Mouse (Mus musculus): ENCODE results near the gene Tmem69. TPM values are rescaled to one million over a fixed set of nuclear protein-coding genes. Genes with fewer than 3 reads are reported as not detected.

Tmem69 gene
- 22.3 and 24.0 TPM in 2 replicates for polyA plus RNA-seq (2015; fragmentation: Nextera tagmentation; extraction: Ambion mirVana)

GRCm38 (mm10) chr4:116555413-116556300 is at the start of gene Tmem69:
TSS of gene Tmem69 (minus strand) at chr4:116555936.

GRCm38 (mm10) chr4:116596379-116596778 is 40.6 kb upstream of the Tmem69 start, which contains the start of gene Ccdc17:
TSS of gene Ccdc17 (plus strand) at chr4:116596654.

DNA sequence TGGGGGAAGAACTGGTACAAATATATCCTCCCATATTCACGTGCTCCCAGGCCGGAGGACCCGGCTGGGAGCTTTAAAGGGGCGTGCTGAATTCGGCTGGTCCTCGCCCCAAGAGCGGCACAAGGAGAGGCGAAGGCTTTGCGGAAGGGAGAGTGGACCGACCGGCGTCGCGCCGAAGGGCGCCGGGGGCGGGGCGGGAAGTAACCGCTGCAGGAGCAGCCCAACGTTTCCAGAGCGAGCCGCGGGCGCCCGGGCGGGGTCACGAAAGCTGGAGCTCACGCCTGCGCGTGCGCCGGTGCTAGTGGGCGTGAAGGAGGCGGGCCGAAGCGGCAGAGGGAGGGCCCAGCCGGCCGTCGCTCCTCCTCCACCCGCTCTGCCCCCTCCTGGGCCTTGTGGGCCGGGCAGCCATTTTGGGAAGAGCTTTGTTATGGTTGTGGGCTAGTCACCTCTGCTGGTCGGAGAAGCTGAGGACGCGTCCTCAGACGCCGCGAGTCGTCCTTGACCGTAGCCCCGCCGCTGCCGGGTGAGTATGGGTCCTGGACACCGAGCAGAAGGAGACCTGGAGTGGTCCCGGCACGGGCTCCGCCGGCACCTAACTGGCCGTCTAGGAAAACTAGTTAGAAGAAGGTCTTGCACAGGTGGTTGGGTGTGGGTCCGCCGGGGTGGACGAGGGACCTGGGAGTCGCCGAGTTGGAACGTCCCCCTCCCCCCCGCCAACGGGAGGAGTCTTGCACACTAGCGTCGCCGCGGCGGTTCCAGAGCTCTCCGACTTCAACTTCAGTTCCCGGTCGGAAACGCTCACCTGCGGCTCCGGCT is 1.8 kb upstream of the Tmem69 start, which contains the start of gene Gpbp1l1:
TSS of gene Gpbp1l1 (plus strand) at position 353 of the 816 bp plus-strand sequence.

GRCm38 (mm10) chr4:116507425-116508218 is 48.1 kb downstream of the Tmem69 start, which contains the start of gene Ipp:
TSS of gene Ipp (plus strand) at chr4:116507549.

Other genes with a start within 250 kb of the Tmem69 start
- 20.7 and 24.9 TPM in 2 replicates for gene Mast2, start 91.8 kb downstream of the Tmem69 start, polyA plus RNA-seq (2015; fragmentation: Nextera tagmentation; extraction: Ambion mirVana)
- gene Ipp, start 48.4 kb downstream of the Tmem69 start, polyA plus RNA-seq (2015; fragmentation: Nextera tagmentation; extraction: Ambion mirVana), result 13.9 and 14.0 TPM in 2 replicates
- gene Gpbp1l1, start 1.7 kb upstream of the Tmem69 start, polyA plus RNA-seq (2015; fragmentation: Nextera tagmentation; extraction: Ambion mirVana), result 20.5 and 22.0 TPM in 2 replicates
- 3.6 and 4.7 TPM in 2 replicates for gene Ccdc17, start 40.7 kb upstream of the Tmem69 start, polyA plus RNA-seq (2015; fragmentation: Nextera tagmentation; extraction: Ambion mirVana)
- gene Nasp, start 72.0 kb upstream of the Tmem69 start, polyA plus RNA-seq (2015; fragmentation: Nextera tagmentation; extraction: Ambion mirVana), result 19.7 and 26.7 TPM in 2 replicates
- gene Akr1a1, start 95.7 kb upstream of the Tmem69 start, polyA plus RNA-seq (2015; fragmentation: Nextera tagmentation; extraction: Ambion mirVana), result 409 and 505 TPM in 2 replicates
- gene Prdx1, start 129.6 kb upstream of the Tmem69 start, polyA plus RNA-seq (2015; fragmentation: Nextera tagmentation; extraction: Ambion mirVana), result 559 and 700 TPM in 2 replicates
- 21.8 and 23.0 TPM in 2 replicates for gene Mmachc, start 152.5 kb upstream of the Tmem69 start, polyA plus RNA-seq (2015; fragmentation: Nextera tagmentation; extraction: Ambion mirVana)
- gene Ccdc163, start 152.6 kb upstream of the Tmem69 start, polyA plus RNA-seq (2015; fragmentation: Nextera tagmentation; extraction: Ambion mirVana), result 9.9 and 11.5 TPM in 2 replicates
- 3.0 and 3.5 TPM in 2 replicates for gene Tesk2, start 165.0 kb upstream of the Tmem69 start, polyA plus RNA-seq (2015; fragmentation: Nextera tagmentation; extraction: Ambion mirVana)

Measured in skeletal muscle tissue, postnatal 0 days (tissue).